Mouse (Mus musculus): ENCODE data around the gene Maff. TPM values are rescaled to one million over a fixed set of nuclear protein-coding genes. Genes with fewer than 3 reads are reported as not detected.
A peak's percentile ranks its signal among the peaks of the same experiment; 100 is the strongest.

The Maff gene
- polyA plus RNA-seq, 1 experiment from 2014 or later = 3.5 TPM

DNA sequence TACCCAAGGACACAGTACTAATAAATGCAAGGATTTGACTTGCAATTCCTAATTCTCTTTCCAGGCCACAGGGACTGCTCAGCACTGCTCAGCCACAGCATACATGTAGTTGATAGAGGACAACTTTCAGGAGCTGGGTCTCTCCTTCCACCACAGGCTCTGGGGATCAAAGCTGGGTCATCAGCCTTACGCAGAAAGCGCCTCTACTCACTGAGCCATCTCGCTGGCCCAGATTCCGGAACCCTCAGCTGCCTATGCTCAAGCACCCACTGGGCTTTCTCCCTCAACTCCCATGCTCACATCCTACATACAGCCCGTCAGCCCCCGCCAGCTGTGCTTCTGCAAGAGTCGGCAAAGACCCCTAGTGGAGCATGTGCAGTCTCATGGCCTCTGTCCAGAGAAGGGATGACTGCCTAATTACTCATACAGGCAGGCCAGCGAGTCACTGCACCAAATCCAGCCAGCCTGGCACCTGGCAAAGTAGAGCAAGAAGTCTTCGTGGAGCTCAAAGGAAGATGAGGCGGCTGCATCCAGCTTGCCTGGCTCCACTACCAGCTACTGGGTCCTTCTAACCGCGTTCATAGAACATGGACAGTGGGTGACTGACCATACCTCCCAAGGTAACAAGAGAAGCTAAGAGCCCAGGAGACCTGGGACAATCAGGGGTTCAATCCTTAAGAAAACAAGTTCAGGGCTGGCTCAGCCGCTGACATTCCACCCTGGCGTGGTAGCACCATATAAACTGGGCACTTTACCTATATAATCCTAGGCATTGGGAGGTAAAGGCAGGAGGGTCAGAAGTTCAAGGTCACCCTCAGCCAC lies 53.0 kb downstream of the Maff start:
- WGBS = 70% methylated on average over 14 of the region's 14 CpGs
- Histone ChIP-seq H3K27ac (replicated peaks) (0 out of 2 replicates have a peak overlapping the region, but pooled peaks have one; percentile 5), H3K4me3 (replicated peaks) (no peak overlapping the region), H3K4me2 (replicated peaks) (no peak overlapping the region), H3K9ac (no peak overlapping the region), H3K4me1 (peaks cover 66% of the 10 kb centered on the region), H3K9me3 (replicated peaks) (no peaks in the 10 kb centered on the region), H3K36me3 (peaks cover 12% of the 10 kb centered on the region; the same call in 1 of the 2 replicates), H3K27me3 (no peaks in the 10 kb centered on the region)
- ATAC-seq (ENCODE audit: insufficient number of reproducible peaks, low FRiP score, low TSS enrichment, low read depth) = no peak

DNA sequence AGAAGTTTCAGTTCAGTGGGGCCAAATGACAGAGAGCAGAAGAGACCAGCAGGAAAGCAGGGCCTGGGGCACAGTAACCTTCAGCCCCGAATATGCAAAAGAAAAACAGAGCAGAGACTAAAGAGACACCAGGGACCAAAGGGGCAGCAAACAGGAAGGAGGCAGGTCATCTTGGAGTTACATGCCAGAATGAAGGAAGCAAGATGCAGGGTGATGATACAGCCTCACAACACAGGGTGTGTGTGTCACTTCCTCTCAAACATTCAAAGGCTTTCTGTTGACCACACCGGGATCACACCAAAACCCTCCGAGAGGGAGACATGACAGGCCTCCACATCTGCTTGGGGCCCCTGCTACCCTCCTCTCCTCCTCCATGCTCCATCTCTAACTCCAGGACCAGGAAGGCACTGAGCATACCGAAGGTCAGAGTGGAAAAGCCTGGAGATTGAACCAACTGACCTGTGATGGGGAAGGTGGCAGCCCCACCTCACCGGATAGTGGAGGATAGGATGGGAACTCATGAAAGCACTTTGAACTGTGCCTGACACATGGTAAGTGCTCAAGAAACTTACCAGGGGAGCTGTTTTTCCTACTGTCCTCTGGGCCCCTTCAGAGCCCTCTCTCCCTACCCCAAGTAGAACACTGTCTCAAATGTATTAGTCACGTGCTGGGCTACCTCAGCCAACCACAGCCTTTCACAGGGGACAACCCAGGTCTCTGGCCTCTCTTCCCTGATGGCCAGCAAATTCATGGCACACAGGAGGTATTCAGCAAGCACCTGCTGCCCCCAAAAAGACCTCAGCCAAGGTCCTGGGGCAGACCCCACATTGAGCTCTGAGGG lies 53.9 kb downstream of the Maff start:
- Histone ChIP-seq H3K27me3 (no peaks in the 10 kb centered on the region), H3K36me3 (peaks cover 12% of the 10 kb centered on the region; the same call in 1 of the 2 replicates), H3K4me1 (peaks cover 61% of the 10 kb centered on the region), H3K27ac (replicated peaks) (0 out of 2 replicates have a peak overlapping the region, but pooled peaks have one; percentile 55), H3K9me3 (replicated peaks) (no peaks in the 10 kb centered on the region), H3K4me2 (replicated peaks) (peak overlapping the region; percentile 76), H3K4me3 (replicated peaks) (peak overlapping the region; percentile 13; the same call in 1 of the 2 replicates), H3K9ac (no peak overlapping the region)
- ATAC-seq (ENCODE audit: insufficient number of reproducible peaks, low FRiP score, low TSS enrichment, low read depth) = no peak
- 40% methylated on average over 6 of the region's 6 CpGs for WGBS

DNA sequence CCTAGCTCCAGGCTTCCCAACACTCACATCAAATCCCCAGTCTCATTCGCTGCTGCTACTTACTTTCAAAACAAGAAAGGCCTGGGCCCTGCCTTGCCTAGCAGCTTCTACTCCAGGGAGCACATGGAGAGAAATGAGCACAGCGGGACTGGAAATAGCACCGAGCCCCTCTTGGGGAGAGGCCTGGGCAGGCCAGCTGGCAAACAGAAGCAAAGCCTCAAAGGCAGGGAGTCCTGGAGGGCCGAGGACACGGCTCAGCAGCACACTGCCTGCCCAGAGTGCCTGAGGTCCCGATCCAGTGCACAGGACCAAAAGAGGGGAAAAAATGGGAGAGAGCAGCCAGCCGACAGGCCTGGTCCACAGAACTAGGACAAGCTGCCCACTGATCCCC lies 54.5 kb downstream of the Maff start:
- H3K9me3 ChIP-seq (replicated peaks) = no peaks in the 10 kb centered on the region
- ATAC-seq (ENCODE audit: insufficient number of reproducible peaks, low FRiP score, low TSS enrichment, low read depth) = no peak
- H3K4me1 ChIP-seq = peaks cover 55% of the 10 kb centered on the region
- 28% methylated on average over 7 of the region's 7 CpGs for WGBS
- H3K36me3 ChIP-seq = peaks cover 12% of the 10 kb centered on the region; the same call in 1 of the 2 replicates
- 0 out of 2 replicates have a peak overlapping the region, but pooled peaks have one; percentile 55 for H3K27ac ChIP-seq (replicated peaks)
- H3K4me2 ChIP-seq (replicated peaks) = peak overlapping the region; percentile 76
- H3K4me3 ChIP-seq (replicated peaks) = peak overlapping the region; percentile 13; the same call in 1 of the 2 replicates
- no peak overlapping the region for H3K9ac ChIP-seq
- no peaks in the 10 kb centered on the region for H3K27me3 ChIP-seq

DNA sequence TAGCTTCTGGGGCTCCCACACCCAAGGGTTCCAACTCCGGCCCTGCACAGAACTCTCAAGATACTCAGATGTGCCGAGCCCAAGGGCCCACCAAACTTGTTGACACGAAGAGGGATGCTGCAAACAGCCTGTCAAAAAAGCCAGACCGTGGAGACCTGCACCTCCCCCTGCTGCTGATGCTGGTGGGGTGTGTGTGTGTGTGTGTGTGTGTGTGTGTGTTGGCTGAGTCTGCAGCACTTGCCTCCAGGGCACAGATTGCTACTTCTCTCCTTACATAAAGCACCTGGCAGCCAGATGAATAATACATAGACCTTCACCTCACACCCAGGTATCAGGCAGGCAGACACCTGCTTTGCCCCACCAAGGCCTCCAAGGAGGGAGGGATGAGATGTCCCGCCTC lies 55.8 kb downstream of the Maff start:
- Histone ChIP-seq H3K27me3 (no peaks in the 10 kb centered on the region), H3K27ac (replicated peaks) (peak overlapping the region; percentile 81), H3K4me3 (replicated peaks) (peak overlapping the region; percentile 62), H3K4me2 (replicated peaks) (peak overlapping the region; percentile 76), H3K9ac (peak overlapping the region; percentile 61), H3K4me1 (peaks cover 59% of the 10 kb centered on the region), H3K36me3 (peaks cover 12% of the 10 kb centered on the region; the same call in 1 of the 2 replicates), H3K9me3 (replicated peaks) (no peaks in the 10 kb centered on the region)
- WGBS = 11% methylated on average over 5 of the region's 5 CpGs
- ATAC-seq (ENCODE audit: insufficient number of reproducible peaks, low FRiP score, low TSS enrichment, low read depth) = no peak

DNA sequence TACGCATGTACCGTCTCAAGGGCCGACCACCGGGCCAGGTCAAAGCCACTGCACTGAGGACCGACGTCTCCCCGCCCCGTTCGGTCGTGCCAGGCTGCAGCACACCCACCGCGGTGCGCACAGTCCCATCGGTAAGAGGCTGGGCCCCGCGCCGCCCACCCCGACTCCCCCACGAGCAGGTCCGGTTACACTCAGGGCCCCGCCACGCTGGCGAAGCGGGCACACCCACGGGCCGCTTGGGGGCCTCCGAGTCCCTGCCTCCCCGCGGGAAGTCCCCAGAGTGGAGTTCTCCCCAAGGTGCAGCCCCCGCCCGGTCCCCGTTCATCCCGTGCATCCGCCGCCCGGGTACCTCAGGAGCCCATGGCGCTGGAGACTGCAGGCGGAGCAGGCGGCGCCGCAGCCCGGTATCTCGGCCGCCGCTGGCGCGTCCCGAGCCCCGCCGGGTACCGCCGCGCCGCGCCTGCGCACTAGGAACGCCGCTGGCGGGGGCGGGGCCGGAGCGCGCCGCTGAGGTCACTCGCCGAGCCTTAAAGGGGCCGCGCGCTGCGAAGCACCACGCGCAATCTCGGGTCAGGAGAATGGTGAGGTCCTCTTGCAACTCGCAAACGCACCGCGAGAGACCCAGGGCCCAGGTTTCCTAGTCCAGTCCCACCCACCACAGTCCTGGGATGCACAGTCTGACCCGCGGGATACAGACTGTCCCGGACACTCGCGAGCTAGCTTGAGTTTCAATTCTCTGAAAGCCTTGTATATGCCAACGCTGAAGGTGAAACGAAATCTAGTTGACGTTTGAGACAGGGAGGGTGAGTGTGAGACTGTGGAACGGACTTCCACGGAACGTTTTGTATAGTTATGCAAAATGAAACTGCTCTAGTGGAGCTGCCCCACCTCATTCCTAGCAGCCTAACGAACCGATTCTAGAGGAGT lies 56.7 kb downstream of the Maff start, which contains the start of gene Tmem184b:
Gene Tmem184b, minus strand, starts transcription at position 734 of the 927 bp plus-strand sequence.
- ATAC-seq (ENCODE audit: insufficient number of reproducible peaks, low FRiP score, low TSS enrichment, low read depth) = peak; percentile 88
- Histone ChIP-seq H3K4me3 (replicated peaks) (peak within 1 kb of the TSS; percentile 62), H3K9ac (peak within 1 kb of the TSS; percentile 61), H3K36me3 (0 out of 2 replicates have a peak, but pooled peaks cover 9% of the 10 kb centered on the region), H3K4me1 (peaks cover 57% of the 10 kb centered on the region), H3K9me3 (replicated peaks) (no peaks in the 10 kb centered on the region), H3K27ac (replicated peaks) (peak within 1 kb of the TSS; percentile 81), H3K4me2 (replicated peaks) (peak within 1 kb of the TSS; percentile 76), H3K27me3 (no peaks in the 10 kb centered on the region)
- under 1% methylated on average over 86 of the region's 90 CpGs for WGBS

DNA sequence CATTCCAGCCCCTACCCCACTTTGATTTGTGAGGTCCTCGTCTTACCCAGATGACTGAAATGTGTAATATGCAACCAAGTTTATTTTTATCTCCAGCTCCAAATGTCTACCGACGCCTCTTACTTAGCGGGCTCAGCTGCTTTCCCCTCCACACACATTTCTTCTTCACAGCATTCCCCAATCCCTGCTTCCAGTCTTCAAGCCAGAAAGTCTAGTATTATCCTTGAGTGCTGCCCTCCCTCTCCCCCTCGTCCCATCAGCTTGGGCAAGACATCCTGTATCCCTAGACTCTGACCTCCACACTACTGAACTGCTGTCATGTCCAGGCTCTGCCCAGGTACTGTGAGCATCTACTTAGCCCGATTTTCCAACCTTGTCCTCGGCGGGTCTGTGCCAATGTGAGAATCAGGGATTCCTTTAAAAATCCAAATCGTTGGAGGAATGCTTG lies 57.4 kb downstream of the Maff start:
- peaks cover 52% of the 10 kb centered on the region for H3K4me1 ChIP-seq
- peak overlapping the region; percentile 61; the same call in 1 of the 2 replicates for H3K9ac ChIP-seq
- no peaks in the 10 kb centered on the region for H3K27me3 ChIP-seq
- peak overlapping the region; percentile 81 for H3K27ac ChIP-seq (replicated peaks)
- no peaks in the 10 kb centered on the region for H3K9me3 ChIP-seq (replicated peaks)
- H3K4me3 ChIP-seq (replicated peaks) = peak overlapping the region; percentile 62
- WGBS = 11% methylated on average over 9 of the region's 9 CpGs
- ATAC-seq (ENCODE audit: insufficient number of reproducible peaks, low FRiP score, low TSS enrichment, low read depth) = no peak
- H3K4me2 ChIP-seq (replicated peaks) = peak overlapping the region; percentile 76
- H3K36me3 ChIP-seq = 0 out of 2 replicates have a peak, but pooled peaks cover 5% of the 10 kb centered on the region

DNA sequence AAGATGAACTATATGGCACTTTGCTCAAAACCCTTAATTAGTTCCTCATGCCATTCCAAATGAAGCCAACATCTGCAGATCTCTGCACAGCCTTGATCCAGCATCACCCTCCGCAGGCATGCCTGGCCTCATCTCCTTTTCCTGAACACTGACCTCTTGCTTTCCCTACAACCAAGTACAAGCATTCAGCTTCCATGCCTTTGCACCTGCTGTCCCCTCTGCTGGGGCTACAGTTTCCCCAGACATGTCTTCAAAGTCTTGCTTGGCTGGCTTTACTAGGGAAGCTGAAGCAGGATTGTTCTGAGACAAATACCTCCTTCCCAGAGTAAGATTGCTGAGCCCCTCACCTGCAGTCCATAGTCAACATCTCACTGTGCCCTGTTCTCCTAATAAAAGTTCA lies 57.9 kb downstream of the Maff start:
- H3K4me3 ChIP-seq (replicated peaks) = peak overlapping the region; percentile 62
- no peaks in the 10 kb centered on the region for H3K36me3 ChIP-seq
- peaks cover 48% of the 10 kb centered on the region for H3K4me1 ChIP-seq
- WGBS = 14% methylated on average over 1 of the region's 1 CpGs
- H3K27ac ChIP-seq (replicated peaks) = peak overlapping the region; percentile 81; the same call in 1 of the 2 replicates
- ATAC-seq (ENCODE audit: insufficient number of reproducible peaks, low FRiP score, low TSS enrichment, low read depth) = no peak
- no peaks in the 10 kb centered on the region for H3K27me3 ChIP-seq
- no peak overlapping the region for H3K9ac ChIP-seq
- H3K9me3 ChIP-seq (replicated peaks) = no peaks in the 10 kb centered on the region
- H3K4me2 ChIP-seq (replicated peaks) = peak overlapping the region; percentile 76

DNA sequence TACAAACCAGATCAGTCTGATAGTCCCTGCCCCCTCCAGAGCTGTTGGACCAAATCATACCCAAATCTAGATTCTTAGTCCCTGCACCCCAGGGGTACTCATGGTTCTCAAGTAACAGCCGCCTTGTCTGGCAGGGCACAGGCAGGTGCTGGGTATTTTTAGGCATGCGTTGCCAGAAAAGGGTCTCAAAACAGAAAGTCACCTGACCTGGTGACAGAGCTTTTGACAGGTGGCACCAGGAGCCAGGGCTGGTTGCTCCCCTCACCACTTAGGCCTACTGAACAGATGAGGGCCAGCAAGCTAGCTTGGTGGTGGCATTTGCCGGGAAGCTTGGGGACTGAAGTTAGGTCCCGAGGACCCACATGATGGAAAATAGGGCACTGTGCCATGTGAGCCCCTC lies 60.1 kb downstream of the Maff start:
- H3K4me3 ChIP-seq (replicated peaks) = no peak overlapping the region
- 69% methylated on average over 4 of the region's 4 CpGs for WGBS
- peaks cover 25% of the 10 kb centered on the region for H3K4me1 ChIP-seq
- no peak overlapping the region for H3K4me2 ChIP-seq (replicated peaks)
- H3K36me3 ChIP-seq = no peaks in the 10 kb centered on the region
- no peak overlapping the region for H3K27ac ChIP-seq (replicated peaks)
- H3K9ac ChIP-seq = no peak overlapping the region
- no peak for ATAC-seq (ENCODE audit: insufficient number of reproducible peaks, low FRiP score, low TSS enrichment, low read depth)
- H3K27me3 ChIP-seq = no peaks in the 10 kb centered on the region
- H3K9me3 ChIP-seq (replicated peaks) = no peaks in the 10 kb centered on the region
